Mouse (Mus musculus) brain, adult 10 weeks (tissue): Measurements from ENCODE around the gene Hk2. TPM values are rescaled to one million over a fixed set of nuclear protein-coding genes. Genes with fewer than 3 reads are reported as not detected.

Experiments
- polyA plus RNA-seq: library from polyadenylated mRNA; stranded (reverse); fragments of 350-450 nt; fragmentation: Illumina TruSeq; extraction: RNeasy Lipid Tissue Mini Kit (QIAGEN cat#74804); gene quantifications from one replicate; pipeline ENCODE4 v1.2.3, GENCODE M21; 2015; ENCODE audit warnings: low read depth, low replicate concordance

Hk2 gene
- polyA plus RNA-seq = 3.1 TPM

GRCm38 (mm10) chr6:82774321-82774764, at the start of gene Hk2:
Gene Hk2, minus strand, starts transcription at chr6:82774454.

GRCm38 (mm10) chr6:82705221-82705620, 69.0 kb downstream of the Hk2 start, which contains the start of gene Pole4:
Gene Pole4, minus strand, starts transcription at chr6:82705365.

Other genes with a start within 250 kb of the Hk2 start
- gene Pole4, start 69.1 kb downstream of the Hk2 start, polyA plus RNA-seq = 65.1 TPM
- 24.2 TPM for gene Sema4f, start 165.3 kb upstream of the Hk2 start, polyA plus RNA-seq
- not detected for gene M1ap, start 172.4 kb upstream of the Hk2 start, polyA plus RNA-seq